Mouse (Mus musculus): Measurements from ENCODE around the gene Hey2. TPM values are rescaled to one million over a fixed set of nuclear protein-coding genes. Genes with fewer than 3 reads are reported as not detected.

Hey2 gene
- polyA plus RNA-seq, 1 experiment = 0.06 TPM

GRCm38 (mm10) chr10:30802033-30802432 is 40.6 kb downstream of the Hey2 start:
- peaks cover 9% of the 10 kb centered on the region for H3K79me3 ChIP-seq (ENCODE audit: low read depth)
- H3ac ChIP-seq (ENCODE audit: control insufficient read depth, insufficient read length, low read depth) = peak overlapping the region; percentile 100
- H3K4me3 ChIP-seq (ENCODE audit: insufficient read depth, poor library complexity, severe bottlenecking) = peak overlapping the region; percentile 80
- H3K27me3 ChIP-seq (ENCODE audit: control insufficient read depth, insufficient read depth, insufficient read length) = no peaks in the 10 kb centered on the region
- peaks cover 20% of the 10 kb centered on the region for H3K79me2 ChIP-seq (ENCODE audit: control insufficient read depth, insufficient read depth)
- H3K36me3 ChIP-seq (ENCODE audit: control insufficient read depth, insufficient read depth) = no peaks in the 10 kb centered on the region
- TF ChIP-seq MAX (IDR thresholded peaks at IDR 0.05) (no peak), MYOG (IDR thresholded peaks at IDR 0.05; ENCODE audit: control insufficient read depth, extremely low read depth, insufficient read length) (no peak), MYOD1 (IDR thresholded peaks at IDR 0.05; ENCODE audit: control insufficient read depth, insufficient read length, low read depth) (no peak)

DNA sequence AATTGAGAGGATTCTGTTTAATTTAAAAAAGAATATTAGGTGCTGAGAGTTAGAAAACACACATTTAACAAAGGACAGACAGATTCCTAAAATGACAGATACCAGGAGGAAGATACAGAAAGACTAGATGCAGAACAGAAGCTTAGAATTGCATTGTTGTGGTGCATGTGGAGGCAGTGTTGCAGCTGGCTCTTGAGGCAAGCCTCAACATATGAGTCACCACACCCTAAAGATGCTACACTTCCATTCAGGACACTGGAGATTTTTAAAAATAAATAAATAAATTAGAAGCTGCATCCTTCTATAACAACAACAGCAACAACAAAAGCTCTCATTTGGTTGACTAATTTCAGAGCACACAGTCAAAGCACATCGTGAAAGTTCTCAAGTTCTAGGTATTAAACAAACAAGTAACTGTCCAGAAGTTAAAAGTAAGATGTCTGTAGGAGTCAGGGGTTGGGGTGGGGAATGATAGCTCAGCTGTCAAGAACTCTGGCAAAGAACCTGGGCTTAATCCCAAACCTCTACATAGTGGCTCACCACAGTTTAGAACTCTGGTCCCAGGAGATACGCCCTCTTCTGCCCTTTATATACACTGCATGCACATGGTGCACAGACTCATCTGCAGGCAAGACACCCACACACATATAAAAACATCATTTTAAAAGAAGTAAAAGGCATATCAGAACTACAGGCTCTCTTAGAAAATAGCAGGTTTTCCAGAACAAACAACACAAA is 42.7 kb downstream of the Hey2 start:
- Histone ChIP-seq H3K79me3 (ENCODE audit: low read depth) (peaks cover 12% of the 10 kb centered on the region), H3K36me3 (ENCODE audit: control insufficient read depth, insufficient read depth) (no peaks in the 10 kb centered on the region), H3ac (ENCODE audit: control insufficient read depth, insufficient read length, low read depth) (no peak overlapping the region), H3K79me2 (ENCODE audit: control insufficient read depth, insufficient read depth) (peaks cover 29% of the 10 kb centered on the region), H3K27me3 (ENCODE audit: control insufficient read depth, insufficient read depth, insufficient read length) (no peaks in the 10 kb centered on the region), H3K4me3 (ENCODE audit: insufficient read depth, poor library complexity, severe bottlenecking) (no peak overlapping the region)
- TF ChIP-seq USF1 (IDR thresholded peaks at IDR 0.05; ENCODE audit: low read depth) (no peak), CTCF (IDR thresholded peaks at IDR 0.05; ENCODE audit: control insufficient read depth, insufficient read depth, insufficient read length) (no peak), FOSL1 (IDR thresholded peaks at IDR 0.05; ENCODE audit: insufficient read depth, low read length, poor library complexity, severe bottlenecking) (peak; percentile 7), MYOD1 (IDR thresholded peaks at IDR 0.05; ENCODE audit: control insufficient read depth, insufficient read length, low read depth) (peak; percentile 36), MAX (IDR thresholded peaks at IDR 0.05) (no peak), CEBPB (IDR thresholded peaks at IDR 0.05; ENCODE audit: low read depth) (no peak), MYOG (IDR thresholded peaks at IDR 0.05; ENCODE audit: control insufficient read depth, extremely low read depth, insufficient read length) (no peak)

- Histone ChIP-seq H3K27me3 (ENCODE audit: control insufficient read depth, insufficient read depth, insufficient read length) (no peaks in the 10 kb centered on the region), H3K79me3 (ENCODE audit: low read depth) (peaks cover 11% of the 10 kb centered on the region), H3K36me3 (ENCODE audit: control insufficient read depth, insufficient read depth) (peaks cover 7% of the 10 kb centered on the region), H3ac (ENCODE audit: control insufficient read depth, insufficient read length, low read depth) (no peak overlapping the region), H3K4me3 (ENCODE audit: insufficient read depth, poor library complexity, severe bottlenecking) (no peak overlapping the region), H3K79me2 (ENCODE audit: control insufficient read depth, insufficient read depth) (peaks cover 36% of the 10 kb centered on the region)
- TF ChIP-seq CEBPB (IDR thresholded peaks at IDR 0.05; ENCODE audit: low read depth) (no peak), CTCF (IDR thresholded peaks at IDR 0.05; ENCODE audit: control insufficient read depth, insufficient read depth, insufficient read length) (no peak), MYOG (IDR thresholded peaks at IDR 0.05; ENCODE audit: control insufficient read depth, extremely low read depth, insufficient read length) (no peak), MYOD1 (IDR thresholded peaks at IDR 0.05; ENCODE audit: control insufficient read depth, insufficient read length, low read depth) (no peak), FOSL1 (IDR thresholded peaks at IDR 0.05; ENCODE audit: insufficient read depth, low read length, poor library complexity, severe bottlenecking) (no peak), MAX (IDR thresholded peaks at IDR 0.05) (no peak), USF1 (IDR thresholded peaks at IDR 0.05; ENCODE audit: low read depth) (no peak)
These were observed 45.9 kb downstream of the Hey2 start for GRCm38 (mm10) chr10:30796469-30797261.

GRCm38 (mm10) chr10:30791016-30791415 is 51.6 kb downstream of the Hey2 start:
- no peak overlapping the region for H3K4me3 ChIP-seq (ENCODE audit: insufficient read depth, poor library complexity, severe bottlenecking)
- H3K79me3 ChIP-seq (ENCODE audit: low read depth) = peaks cover 4% of the 10 kb centered on the region
- TF ChIP-seq USF1 (IDR thresholded peaks at IDR 0.05; ENCODE audit: low read depth) (no peak), CTCF (IDR thresholded peaks at IDR 0.05; ENCODE audit: control insufficient read depth, insufficient read depth, insufficient read length) (no peak), FOSL1 (IDR thresholded peaks at IDR 0.05; ENCODE audit: insufficient read depth, low read length, poor library complexity, severe bottlenecking) (no peak), MAX (IDR thresholded peaks at IDR 0.05) (no peak), CEBPB (IDR thresholded peaks at IDR 0.05; ENCODE audit: low read depth) (no peak)
- H3K36me3 ChIP-seq (ENCODE audit: control insufficient read depth, insufficient read depth) = peaks cover 7% of the 10 kb centered on the region
- H3K79me2 ChIP-seq (ENCODE audit: control insufficient read depth, insufficient read depth) = peaks cover 15% of the 10 kb centered on the region
- H3ac ChIP-seq (ENCODE audit: control insufficient read depth, insufficient read length, low read depth) = no peak overlapping the region
- H3K27me3 ChIP-seq (ENCODE audit: control insufficient read depth, insufficient read depth, insufficient read length) = no peaks in the 10 kb centered on the region

GRCm38 (mm10) chr10:30789521-30789920 is 53.1 kb downstream of the Hey2 start:
- Histone ChIP-seq H3ac (ENCODE audit: control insufficient read depth, insufficient read length, low read depth) (no peak overlapping the region), H3K79me2 (ENCODE audit: control insufficient read depth, insufficient read depth) (peaks cover 5% of the 10 kb centered on the region)
- no peak for TF ChIP-seq CTCF (IDR thresholded peaks at IDR 0.05; ENCODE audit: control insufficient read depth, insufficient read depth, insufficient read length)
- no peak for TF ChIP-seq MAX (IDR thresholded peaks at IDR 0.05)
- no peak for TF ChIP-seq FOSL1 (IDR thresholded peaks at IDR 0.05; ENCODE audit: insufficient read depth, low read length, poor library complexity, severe bottlenecking)
- TF ChIP-seq USF1 (IDR thresholded peaks at IDR 0.05; ENCODE audit: low read depth) = no peak
- no peak for TF ChIP-seq CEBPB (IDR thresholded peaks at IDR 0.05; ENCODE audit: low read depth)
- TF ChIP-seq MYOG (IDR thresholded peaks at IDR 0.05; ENCODE audit: control insufficient read depth, extremely low read depth, insufficient read length) = no peak
- no peak for TF ChIP-seq MYOD1 (IDR thresholded peaks at IDR 0.05; ENCODE audit: control insufficient read depth, insufficient read length, low read depth)

More at GRCm38 (mm10) chr10:30789521-30789920, 53.1 kb downstream of the Hey2 start:
- peaks cover 6% of the 10 kb centered on the region for H3K36me3 ChIP-seq (ENCODE audit: control insufficient read depth, insufficient read depth)
- H3K4me3 ChIP-seq (ENCODE audit: insufficient read depth, poor library complexity, severe bottlenecking) = no peak overlapping the region
- H3K79me3 ChIP-seq (ENCODE audit: low read depth) = no peaks in the 10 kb centered on the region
- H3K27me3 ChIP-seq (ENCODE audit: control insufficient read depth, insufficient read depth, insufficient read length) = no peaks in the 10 kb centered on the region

Data from C2C12 (cell line).